Mouse (Mus musculus) cerebellum, adult 2 months (tissue): ENCODE results near the gene Nat8f1. TPM values are rescaled to one million over a fixed set of nuclear protein-coding genes. Genes with fewer than 3 reads are reported as not detected.
"Not testable (repeated sequence)": the region's sequence is repeated elsewhere in the genome, so short reads cannot be mapped to it uniquely, and the experiment has no call there.

Source experiments
- DNase-seq, 2 experiments: peaks; one replicate each; pipeline ENCODE4 v3.0.0; 2021
- H3K27ac ChIP-seq: fragments of 200-500 bp; 2 replicates; pipeline ENCODE4 v1.5.1; 2012; ENCODE audit warnings: low read length, control low read depth, inconsistent platforms; ENCODE audit not compliant: insufficient read depth
- H3K27me3 ChIP-seq: fragments of 200-500 bp; 2 replicates; pipeline ENCODE4 v1.6.1; 2012; ENCODE audit warnings: inconsistent platforms, mild to moderate bottlenecking, low read length, moderate library complexity; ENCODE audit not compliant: control insufficient read depth, insufficient read depth
- H3K4me1 ChIP-seq: fragments of 200-500 bp; 2 replicates; pipeline ENCODE4 v1.6.1; 2011; ENCODE audit warnings: low read length; ENCODE audit not compliant: control insufficient read depth, insufficient read depth
- H3K4me3 ChIP-seq: fragments of 200-500 bp; replicated peaks from 2 replicates; pipeline ENCODE3; 2011; ENCODE audit warnings: mild to moderate bottlenecking, low read depth, low read length, control low read depth; ENCODE audit not compliant: insufficient read depth
- CTCF ChIP-seq: fragments of 200-500 bp; IDR thresholded peaks from 2 replicates; pipeline ENCODE4 v1.5.1; 2011; ENCODE audit warnings: low read depth, mild to moderate bottlenecking, control low read depth, low read length, moderate library complexity, borderline replicate concordance; ENCODE audit not compliant: insufficient read depth
- POLR2A ChIP-seq: fragments of 200-500 bp; IDR thresholded peaks from 2 replicates; pipeline ENCODE4 v1.6.1; 2011; ENCODE audit warnings: low read length, control low read depth, borderline replicate concordance; ENCODE audit not compliant: insufficient read depth
- WGBS: fragments of 180-500 bp; shearing (Covaris S2); methylation state at CpG from one replicate; pipeline ENCODE4 v1.1.7; 2018; 5-methylcytosine and 5-hydroxymethylcytosine counted together
- polyA plus RNA-seq: library from polyadenylated mRNA; depleted of rRNA; stranded (reverse); fragments of >200 nt; gene quantifications from 2 replicates; pipeline ENCODE4 v1.2.3, GENCODE M21; 2012

The Nat8f1 gene
- polyA plus RNA-seq, 1 experiment, result 49.1 TPM

DNA sequence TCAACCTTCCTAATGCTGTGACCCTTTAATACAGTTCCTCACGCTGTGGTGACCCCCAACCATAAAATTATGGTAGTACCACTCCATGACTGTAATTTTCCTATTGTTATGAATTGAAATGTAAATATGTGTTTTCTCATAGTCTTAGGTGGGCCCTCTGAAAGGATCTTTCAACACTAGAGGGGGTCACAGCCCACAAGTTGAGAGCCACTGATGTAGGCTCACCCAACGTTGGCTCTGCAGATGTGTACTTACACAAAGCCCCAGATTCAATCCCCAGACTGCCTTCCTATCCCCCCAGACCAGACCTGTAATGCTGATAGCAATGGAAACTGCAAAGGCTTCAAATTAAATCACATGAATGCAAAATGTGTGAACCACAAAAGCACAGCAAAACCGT is 20.2 kb upstream of the Nat8f1 start:
- no peak for DNase-seq
- Histone ChIP-seq H3K4me3 (no peak overlapping the region), H3K27me3 (no peaks in the 10 kb centered on the region), H3K27ac (no peak overlapping the region), H3K4me1 (no peaks in the 10 kb centered on the region)
- WGBS, result 82% methylated on average over 3 of the region's 3 CpGs
- no peak for TF ChIP-seq POLR2A
- no peak for TF ChIP-seq CTCF

DNA sequence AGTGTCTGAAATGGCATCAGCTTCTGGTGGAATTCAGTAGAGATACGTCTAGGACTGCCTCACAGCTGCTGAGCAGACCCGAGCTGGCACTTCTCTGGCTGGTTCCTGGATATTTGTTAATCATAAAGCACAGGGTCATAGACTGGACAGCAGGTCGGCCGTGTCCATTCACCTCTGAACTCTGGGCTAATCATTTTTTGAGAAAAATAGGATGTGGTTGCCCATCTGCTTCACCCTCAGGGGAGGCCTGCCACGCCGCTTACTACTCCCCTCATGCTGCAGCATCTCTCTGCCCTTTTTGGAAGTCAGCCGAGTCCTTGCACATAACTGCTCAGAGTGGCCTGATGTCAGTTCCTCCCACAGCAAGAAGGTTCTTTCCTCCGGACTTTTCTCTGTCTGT is 18.6 kb upstream of the Nat8f1 start:
- no peak for DNase-seq
- H3K4me1 ChIP-seq, result no peaks in the 10 kb centered on the region
- 76% methylated on average over 8 of the region's 8 CpGs for WGBS
- no peaks in the 10 kb centered on the region for H3K27me3 ChIP-seq
- H3K27ac ChIP-seq, result no peak overlapping the region
- no peak for TF ChIP-seq POLR2A
- TF ChIP-seq CTCF, result no peak
- H3K4me3 ChIP-seq, result no peak overlapping the region

DNA sequence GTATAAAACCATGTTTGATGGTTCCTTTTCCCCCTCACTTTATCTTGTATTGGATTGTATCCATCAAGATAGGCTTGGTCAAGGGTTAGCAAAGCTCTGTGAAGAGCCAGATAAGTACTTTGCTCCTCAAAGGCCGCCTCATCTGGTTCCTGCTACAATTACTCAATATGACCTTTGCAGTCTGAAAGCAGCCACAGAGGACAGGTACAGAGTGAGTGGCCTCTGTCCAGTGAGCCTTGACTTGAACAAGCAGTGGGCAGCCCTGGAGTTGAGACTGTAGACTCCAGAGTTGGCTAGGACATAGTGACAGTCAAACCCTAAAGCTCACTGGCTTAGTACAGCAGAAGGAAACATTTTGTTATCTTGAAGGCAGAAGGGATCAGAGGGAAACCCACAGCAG is 13.8 kb upstream of the Nat8f1 start:
- no peaks in the 10 kb centered on the region for H3K27me3 ChIP-seq
- no peak for DNase-seq
- no peak for TF ChIP-seq POLR2A
- TF ChIP-seq CTCF, result no peak
- H3K4me1 ChIP-seq, result no peaks in the 10 kb centered on the region
- WGBS, result 83% methylated on average over 1 of the region's 1 CpGs
- H3K27ac ChIP-seq, result no peak overlapping the region
- H3K4me3 ChIP-seq, result no peak overlapping the region

DNA sequence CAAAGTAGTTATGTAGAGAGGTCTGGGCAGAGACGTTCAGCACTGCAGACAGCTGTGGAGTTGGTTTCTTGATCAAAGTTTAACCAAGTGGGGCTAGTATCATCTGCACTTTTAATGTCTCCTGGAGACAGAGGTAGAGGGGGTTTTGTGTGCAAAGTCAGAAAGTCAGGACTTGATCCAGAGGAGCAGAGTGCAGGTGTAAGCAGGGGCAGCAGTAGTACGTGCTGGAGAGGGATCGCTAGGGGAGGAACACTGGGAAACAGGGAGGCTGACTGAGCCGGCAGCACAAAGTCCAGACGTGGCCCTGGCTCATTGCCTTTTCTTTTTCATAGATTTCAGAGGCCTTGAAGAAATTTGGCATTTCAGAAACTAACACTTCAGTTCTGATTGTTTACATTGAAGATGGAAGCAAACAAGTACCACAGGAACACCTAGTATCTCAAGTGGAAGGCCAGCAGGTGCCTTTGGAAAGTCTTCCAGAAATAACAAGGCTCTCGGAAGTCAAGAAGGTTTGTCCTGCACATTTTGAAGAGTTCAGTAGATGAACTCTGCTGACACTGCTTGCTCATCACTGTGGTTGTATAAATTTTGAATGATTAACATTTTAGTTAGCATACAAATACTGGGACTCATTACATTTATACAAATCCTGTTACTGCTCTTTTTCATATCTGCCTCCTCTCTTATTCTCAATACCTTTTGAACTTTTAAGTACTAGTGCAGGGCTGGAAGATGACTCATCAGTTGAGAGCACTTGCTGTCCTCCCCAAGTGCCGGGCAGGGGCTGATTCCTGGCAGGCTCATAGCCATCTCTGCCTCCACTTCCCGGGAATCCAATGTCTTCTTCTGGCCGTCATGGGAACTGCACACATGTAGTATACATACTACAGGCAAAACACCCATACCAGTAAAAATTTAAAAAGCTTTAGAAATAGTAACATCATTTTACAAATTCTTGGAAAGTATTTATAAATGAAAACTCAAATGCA is 12.3 kb upstream of the Nat8f1 start:
- no peak for DNase-seq
- WGBS, result 82% methylated on average over 9 of the region's 9 CpGs
- H3K4me1 ChIP-seq, result no peaks in the 10 kb centered on the region
- no peak overlapping the region for H3K27ac ChIP-seq
- TF ChIP-seq CTCF (no peak), POLR2A (no peak)
- H3K4me3 ChIP-seq, result no peak overlapping the region
- H3K27me3 ChIP-seq, result no peaks in the 10 kb centered on the region

DNA sequence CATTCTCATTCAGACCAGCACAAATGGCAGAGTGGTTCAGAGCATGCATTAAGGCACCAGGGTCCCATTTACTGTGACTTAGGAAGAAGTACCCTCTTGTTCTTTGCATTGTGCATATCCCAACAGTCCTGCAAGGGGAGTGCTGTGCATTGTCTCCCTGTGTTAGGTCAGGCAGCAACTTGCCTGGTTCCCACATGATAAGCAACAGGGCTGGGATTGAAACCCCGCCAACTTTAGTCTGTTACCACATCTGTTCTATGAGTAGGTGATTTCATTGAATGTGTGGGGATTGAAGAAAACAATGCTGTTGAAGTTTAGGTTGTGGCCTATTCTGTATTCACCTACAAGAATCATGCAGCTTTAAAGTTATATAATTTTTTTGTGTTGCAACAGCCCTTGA is 11.2 kb upstream of the Nat8f1 start:
- Histone ChIP-seq H3K4me3 (no peak overlapping the region), H3K27ac (no peak overlapping the region), H3K27me3 (no peaks in the 10 kb centered on the region), H3K4me1 (no peaks in the 10 kb centered on the region)
- 90% methylated on average over 1 of the region's 1 CpGs for WGBS
- TF ChIP-seq CTCF (no peak), POLR2A (no peak)
- DNase-seq, result no peak

DNA sequence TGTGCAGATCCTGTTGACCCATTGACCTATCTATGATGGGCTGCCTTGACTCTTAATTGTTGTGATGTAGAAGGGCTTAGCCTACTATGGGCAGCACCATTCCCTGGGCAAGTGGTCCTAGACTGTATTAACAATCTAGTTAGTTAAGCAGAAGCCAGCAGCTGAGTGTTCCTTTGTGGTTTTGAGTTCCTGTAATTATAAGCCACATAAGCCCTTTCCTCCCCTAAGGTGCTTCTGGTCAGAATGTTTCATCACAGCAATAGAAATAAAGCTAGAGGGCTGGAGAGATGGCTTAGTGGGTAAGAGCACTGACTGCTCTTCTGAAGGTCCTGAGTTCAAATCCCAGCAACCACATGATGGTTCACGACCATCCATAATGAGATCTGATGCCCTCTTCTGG is 8.2 kb upstream of the Nat8f1 start:
- H3K27ac ChIP-seq, result no peak overlapping the region
- H3K4me1 ChIP-seq, result no peaks in the 10 kb centered on the region
- 95% methylated on average over 1 of the region's 1 CpGs for WGBS
- no peak for DNase-seq
- H3K4me3 ChIP-seq, result no peak overlapping the region
- no peaks in the 10 kb centered on the region for H3K27me3 ChIP-seq
- TF ChIP-seq POLR2A (no peak), CTCF (no peak)

DNA sequence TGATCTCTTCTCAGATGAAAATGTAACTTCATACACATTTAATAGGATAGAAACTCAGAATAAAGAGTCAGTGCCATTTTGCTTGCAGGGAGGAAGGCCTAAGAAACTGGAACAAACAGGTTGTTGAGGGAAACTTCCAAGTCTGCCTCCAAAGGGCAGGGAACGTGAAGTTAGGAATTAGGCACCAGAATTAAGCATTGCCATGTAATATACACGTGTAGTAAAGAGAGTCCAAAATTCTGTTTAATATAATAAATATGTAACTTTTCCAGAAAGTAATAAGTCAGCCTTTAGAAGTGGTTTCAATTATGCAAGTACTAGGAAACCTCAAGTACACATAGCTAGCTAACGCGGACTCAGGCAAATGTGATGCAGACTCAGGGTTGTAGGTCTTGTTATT is 3.9 kb upstream of the Nat8f1 start:
- no peak overlapping the region for H3K4me3 ChIP-seq
- DNase-seq, result no peak
- WGBS, result 97% methylated on average over 4 of the region's 4 CpGs
- no peaks in the 10 kb centered on the region for H3K27me3 ChIP-seq
- TF ChIP-seq POLR2A, result no peak
- TF ChIP-seq CTCF, result no peak
- H3K4me1 ChIP-seq, result no peaks in the 10 kb centered on the region
- H3K27ac ChIP-seq, result no peak overlapping the region

DNA sequence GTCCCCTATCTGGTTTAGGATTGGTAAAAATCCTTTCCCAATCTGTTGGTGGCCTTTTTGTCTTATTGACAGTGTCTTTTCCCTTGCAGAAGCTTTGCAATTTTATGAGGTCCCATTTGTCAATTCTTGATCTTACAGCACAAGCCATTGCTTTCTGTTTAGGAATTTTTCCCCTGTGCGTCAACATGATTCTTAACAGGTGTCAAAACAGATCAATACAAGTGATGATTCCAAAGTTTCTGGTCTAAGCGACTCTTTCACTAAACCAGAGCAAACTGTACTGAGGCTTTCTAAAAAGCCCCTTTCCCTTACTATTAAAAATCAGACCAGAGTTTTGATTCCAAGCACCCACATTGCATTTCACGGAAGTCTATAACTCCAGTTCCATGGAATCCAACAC is 2.9 kb upstream of the Nat8f1 start:
- not testable (repeated sequence) for H3K4me1 ChIP-seq, DNase-seq, H3K27ac ChIP-seq, H3K27me3 ChIP-seq, H3K4me3 ChIP-seq
- WGBS, result 97% methylated on average over 3 of the region's 3 CpGs
